Mouse (Mus musculus) myocyte (in vitro differentiated cells): Measurements from ENCODE around the gene Fabp6. TPM values are rescaled to one million over a fixed set of nuclear protein-coding genes. Genes with fewer than 3 reads are reported as not detected.

Experiments
- H3K27me3 ChIP-seq: one replicate; pipeline ENCODE4 v1.6.1; 2011; ENCODE audit not compliant: control insufficient read depth, insufficient read depth, insufficient read length
- H3K36me3 ChIP-seq: one replicate; pipeline ENCODE4 v1.6.1; 2011; ENCODE audit not compliant: control insufficient read depth, insufficient read depth
- H3K4me2 ChIP-seq: one replicate; pipeline ENCODE4 v1.6.1; 2011; ENCODE audit warnings: low read depth, control low read depth
- H3K4me3 ChIP-seq: one replicate; pipeline ENCODE4 v1.5.1; 2011; ENCODE audit warnings: mild to moderate bottlenecking, control low read depth, moderate library complexity
- H3K79me2 ChIP-seq: one replicate; pipeline ENCODE4 v1.6.1; 2011; ENCODE audit not compliant: control insufficient read depth, insufficient read depth
- H3ac ChIP-seq: one replicate; pipeline ENCODE4 v1.6.1; 2011; ENCODE audit not compliant: control insufficient read depth, insufficient read length
- CEBPB ChIP-seq: IDR thresholded peaks from 2 replicates; pipeline ENCODE4 v1.6.1; 2011; ENCODE audit warnings: mild to moderate bottlenecking, moderate library complexity; ENCODE audit not compliant: poor library complexity, insufficient read depth, severe bottlenecking
- E2F4 ChIP-seq: IDR thresholded peaks from one replicate; pipeline ENCODE4 v1.6.1; 2011; ENCODE audit warnings: mild to moderate bottlenecking, control low read depth, moderate library complexity; ENCODE audit not compliant: insufficient read depth
- MAX ChIP-seq: IDR thresholded peaks from one replicate; pipeline ENCODE4 v1.6.1; 2011; ENCODE audit warnings: low read depth, mild to moderate bottlenecking, control low read depth
- MYOD1 ChIP-seq, 3 experiments: IDR thresholded peaks; one replicate each; pipeline ENCODE4 v1.6.1; 2011; ENCODE audit warnings: control low read depth in 2 of 3, low read depth in 2 of 3, mild to moderate bottlenecking in 2 of 3, moderate library complexity in 1 of 3; ENCODE audit not compliant: insufficient read length in 2 of 3, control insufficient read depth in 1 of 3
- MYOG ChIP-seq, 3 experiments: IDR thresholded peaks; one replicate each; pipeline ENCODE4 v1.6.1; 2011; ENCODE audit warnings: control low read depth in 2 of 3, low read depth in 2 of 3, mild to moderate bottlenecking in 2 of 3; ENCODE audit not compliant: insufficient read length in 2 of 3, control insufficient read depth in 1 of 3, insufficient read depth in 1 of 3
- POLR2A ChIP-seq: IDR thresholded peaks from one replicate; pipeline ENCODE4 v1.6.1; 2011; ENCODE audit warnings: low read depth, mild to moderate bottlenecking, control low read depth, moderate library complexity; ENCODE audit not compliant: insufficient read length
- POLR2AphosphoS2 ChIP-seq: IDR thresholded peaks from one replicate; pipeline ENCODE4 v1.6.1; 2011; ENCODE audit warnings: low read depth, control low read depth; ENCODE audit not compliant: insufficient read length
- REST ChIP-seq: IDR thresholded peaks from one replicate; pipeline ENCODE4 v1.6.1; 2011; ENCODE audit warnings: mild to moderate bottlenecking, control low read depth, moderate library complexity; ENCODE audit not compliant: insufficient read depth, insufficient read length
- SRF ChIP-seq: IDR thresholded peaks from one replicate; pipeline ENCODE4 v1.6.1; 2011; ENCODE audit warnings: low read depth; ENCODE audit not compliant: control insufficient read depth, insufficient read length
- TCF12 ChIP-seq: IDR thresholded peaks from one replicate; pipeline ENCODE4 v1.6.1; 2011; ENCODE audit warnings: mild to moderate bottlenecking, control low read depth; ENCODE audit not compliant: poor library complexity, insufficient read depth, severe bottlenecking
- TCF3 ChIP-seq: IDR thresholded peaks from one replicate; pipeline ENCODE4 v1.6.1; 2011; ENCODE audit warnings: low read depth, control low read depth; ENCODE audit not compliant: insufficient read length
- USF1 ChIP-seq: IDR thresholded peaks from one replicate; pipeline ENCODE4 v1.6.1; 2011; ENCODE audit warnings: low read depth, mild to moderate bottlenecking, control low read depth, moderate library complexity
- polyA plus RNA-seq: library from polyadenylated mRNA; unstranded; fragments of >200 nt; fragmentation: generic; extraction: Trizol; gene quantifications from one replicate; pipeline ENCODE4 v1.2.1, GENCODE M21; 2012; ENCODE audit warnings: missing spikeins

The Fabp6 gene
- polyA plus RNA-seq, 1 experiment, result not detected

- TF ChIP-seq MYOD1 (IDR thresholded peaks at IDR 0.05; ENCODE audit: control insufficient read depth in 1 of 3, insufficient read length in 2 of 3, low read depth in 2 of 3), result peak in 2 of 3 experiments; percentile 46 to 82
- TF ChIP-seq MYOG (IDR thresholded peaks at IDR 0.05; ENCODE audit: control insufficient read depth in 1 of 3, insufficient read depth in 1 of 3, insufficient read length in 2 of 3, low read depth in 2 of 3), result peak; percentile 45 to 83 (median 67)
- TF ChIP-seq E2F4, result no peak
- H3K4me3 ChIP-seq, result no peak overlapping the region
- no peak overlapping the region for H3ac ChIP-seq
- no peaks in the 10 kb centered on the region for H3K27me3 ChIP-seq
- H3K79me2 ChIP-seq, result no peaks in the 10 kb centered on the region
- no peaks in the 10 kb centered on the region for H3K36me3 ChIP-seq
- H3K4me2 ChIP-seq, result no peak overlapping the region
These were observed 51.6 kb downstream of the Fabp6 start for GRCm38 (mm10) chr11:43549701-43550100.

GRCm38 (mm10) chr11:43548657-43549435 is 52.5 kb downstream of the Fabp6 start:
- TF ChIP-seq POLR2A, result no peak
- no peak for TF ChIP-seq E2F4
- TF ChIP-seq POLR2AphosphoS2, result no peak
- TF ChIP-seq MAX, result no peak
- no peak for TF ChIP-seq USF1
- no peak for TF ChIP-seq TCF3
- TF ChIP-seq MYOD1 (IDR thresholded peaks at IDR 0.05; ENCODE audit: control insufficient read depth in 1 of 3, insufficient read length in 2 of 3, low read depth in 2 of 3), result no peak
- no peak for TF ChIP-seq TCF12
- TF ChIP-seq REST, result no peak
- TF ChIP-seq MYOG (IDR thresholded peaks at IDR 0.05; ENCODE audit: control insufficient read depth in 1 of 3, insufficient read depth in 1 of 3, insufficient read length in 2 of 3, low read depth in 2 of 3), result no peak
- no peak for TF ChIP-seq CEBPB
- TF ChIP-seq SRF, result no peak
- Histone ChIP-seq H3K36me3 (no peaks in the 10 kb centered on the region), H3K79me2 (no peaks in the 10 kb centered on the region), H3ac (no peak overlapping the region), H3K4me2 (no peak overlapping the region), H3K27me3 (peaks cover 3% of the 10 kb centered on the region), H3K4me3 (no peak overlapping the region)

- TF ChIP-seq USF1 (no peak), POLR2AphosphoS2 (no peak), REST (no peak), TCF12 (no peak), CEBPB (no peak), POLR2A (no peak), MAX (no peak), TCF3 (no peak), MYOD1 (IDR thresholded peaks at IDR 0.05; ENCODE audit: control insufficient read depth in 1 of 3, insufficient read length in 2 of 3, low read depth in 2 of 3) (no peak), MYOG (IDR thresholded peaks at IDR 0.05; ENCODE audit: control insufficient read depth in 1 of 3, insufficient read depth in 1 of 3, insufficient read length in 2 of 3, low read depth in 2 of 3) (no peak), E2F4 (no peak), SRF (no peak)
- no peak overlapping the region for H3K4me2 ChIP-seq
- H3K27me3 ChIP-seq, result peaks cover 5% of the 10 kb centered on the region
- no peak overlapping the region for H3K4me3 ChIP-seq
- no peaks in the 10 kb centered on the region for H3K36me3 ChIP-seq
- no peak overlapping the region for H3ac ChIP-seq
- no peaks in the 10 kb centered on the region for H3K79me2 ChIP-seq
These were observed 53.2 kb downstream of the Fabp6 start for GRCm38 (mm10) chr11:43548148-43548547.

GRCm38 (mm10) chr11:43546678-43547077 is 54.7 kb downstream of the Fabp6 start:
- no peaks in the 10 kb centered on the region for H3K79me2 ChIP-seq
- no peaks in the 10 kb centered on the region for H3K36me3 ChIP-seq
- H3K4me2 ChIP-seq, result no peak overlapping the region
- peaks cover 5% of the 10 kb centered on the region for H3K27me3 ChIP-seq
- TF ChIP-seq POLR2AphosphoS2 (no peak), E2F4 (no peak), CEBPB (no peak), REST (no peak), MAX (no peak), TCF3 (no peak), MYOG (IDR thresholded peaks at IDR 0.05; ENCODE audit: control insufficient read depth in 1 of 3, insufficient read depth in 1 of 3, insufficient read length in 2 of 3, low read depth in 2 of 3) (no peak), SRF (no peak), MYOD1 (IDR thresholded peaks at IDR 0.05; ENCODE audit: control insufficient read depth in 1 of 3, insufficient read length in 2 of 3, low read depth in 2 of 3) (no peak), TCF12 (no peak), USF1 (no peak), POLR2A (no peak)
- H3ac ChIP-seq, result no peak overlapping the region
- H3K4me3 ChIP-seq, result no peak overlapping the region

Other genes starting within 250 kb of the Fabp6 start
- 105 TPM for gene Pttg1, start 175.3 kb downstream of the Fabp6 start, polyA plus RNA-seq
- 22.0 TPM for gene Slu7, start 167.8 kb downstream of the Fabp6 start, polyA plus RNA-seq
- gene C1qtnf2, start 127.3 kb downstream of the Fabp6 start, polyA plus RNA-seq, result not detected
- gene Ccnjl, start 72.8 kb downstream of the Fabp6 start, polyA plus RNA-seq, result 0.14 TPM
- gene 4933415A04Rik, start 14.5 kb downstream of the Fabp6 start, polyA plus RNA-seq, result not detected
- 4.9 TPM for gene Pwwp2a, start 80.5 kb upstream of the Fabp6 start, polyA plus RNA-seq
- 39.0 TPM for gene Ttc1, start 146.5 kb upstream of the Fabp6 start, polyA plus RNA-seq